Mouse (Mus musculus) cerebellum, postnatal 10 days (tissue): ENCODE data around the gene H2-Ob.
"Not testable (repeated sequence)": the region's sequence is repeated elsewhere in the genome, so short reads cannot be mapped to it uniquely, and the experiment has no call there.

Source experiments
- DNase-seq, 2 experiments: peaks; one replicate each; pipeline ENCODE4 v3.0.0; 2021; ENCODE audit warnings: mixed read lengths in 2 of 2

The H2-Ob gene

GRCm38 (mm10) chr17:34208421-34208820 is 30.3 kb upstream of the H2-Ob start:
- peak in 1 of 2 experiments; percentile 0 for DNase-seq

GRCm38 (mm10) chr17:34209680-34210079 is 29.0 kb upstream of the H2-Ob start:
- DNase-seq, result no peak

- DNase-seq, result no peak
Measured at GRCm38 (mm10) chr17:34210599-34210998, 28.1 kb upstream of the H2-Ob start.

- peak in 1 of 2 experiments; percentile 2 for DNase-seq
Measured at GRCm38 (mm10) chr17:34211746-34212365, 26.8 kb upstream of the H2-Ob start.

GRCm38 (mm10) chr17:34213936-34214335 is 24.8 kb upstream of the H2-Ob start:
- DNase-seq, result no peak

GRCm38 (mm10) chr17:34215176-34215575 is 23.5 kb upstream of the H2-Ob start:
- no peak for DNase-seq

- DNase-seq, result no peak
Measured at GRCm38 (mm10) chr17:34217216-34217928, 21.3 kb upstream of the H2-Ob start.

- no peak for DNase-seq
Measured at GRCm38 (mm10) chr17:34217986-34218385, 20.7 kb upstream of the H2-Ob start.

GRCm38 (mm10) chr17:34218675-34219074 is 20.0 kb upstream of the H2-Ob start:
- peak; percentile 64 to 65 for DNase-seq

- DNase-seq, result peak; percentile 73 to 83
Measured at GRCm38 (mm10) chr17:34219096-34219495, 19.6 kb upstream of the H2-Ob start.

- peak in 1 of 2 experiments; percentile 55 for DNase-seq
Measured at GRCm38 (mm10) chr17:34219801-34220200, 18.9 kb upstream of the H2-Ob start.

- not testable (repeated sequence) for DNase-seq
Measured at GRCm38 (mm10) chr17:34220401-34220800, 18.3 kb upstream of the H2-Ob start.

GRCm38 (mm10) chr17:34224816-34225215 is 13.9 kb upstream of the H2-Ob start:
- no peak for DNase-seq

- DNase-seq, result no peak
Measured at GRCm38 (mm10) chr17:34225426-34225825, 13.3 kb upstream of the H2-Ob start.

- DNase-seq, result not testable (repeated sequence)
Measured at GRCm38 (mm10) chr17:34225911-34226310, 12.8 kb upstream of the H2-Ob start.

GRCm38 (mm10) chr17:34230971-34231370 is 7.7 kb upstream of the H2-Ob start:
- DNase-seq, result not testable (repeated sequence)

GRCm38 (mm10) chr17:34232021-34232420 is 6.7 kb upstream of the H2-Ob start:
- DNase-seq, result not testable (repeated sequence)

- peak; percentile 81 to 82 for DNase-seq
Measured at GRCm38 (mm10) chr17:34234926-34235325, 3.8 kb upstream of the H2-Ob start.

- DNase-seq, result no peak
Measured at GRCm38 (mm10) chr17:34236691-34237090, 2.0 kb upstream of the H2-Ob start.

- no peak for DNase-seq
Measured at GRCm38 (mm10) chr17:34237741-34238140, 962 bp upstream of the H2-Ob start.

GRCm38 (mm10) chr17:34239601-34240041 is 918 bp downstream of the H2-Ob start:
- DNase-seq, result no peak

GRCm38 (mm10) chr17:34240366-34240765 is 1.7 kb downstream of the H2-Ob start:
- no peak for DNase-seq

- no peak for DNase-seq
Measured at GRCm38 (mm10) chr17:34240916-34241315, 2.2 kb downstream of the H2-Ob start.

- DNase-seq, result no peak
Measured at GRCm38 (mm10) chr17:34244656-34245055, 6.0 kb downstream of the H2-Ob start.
